In the genomic region with DNA sequence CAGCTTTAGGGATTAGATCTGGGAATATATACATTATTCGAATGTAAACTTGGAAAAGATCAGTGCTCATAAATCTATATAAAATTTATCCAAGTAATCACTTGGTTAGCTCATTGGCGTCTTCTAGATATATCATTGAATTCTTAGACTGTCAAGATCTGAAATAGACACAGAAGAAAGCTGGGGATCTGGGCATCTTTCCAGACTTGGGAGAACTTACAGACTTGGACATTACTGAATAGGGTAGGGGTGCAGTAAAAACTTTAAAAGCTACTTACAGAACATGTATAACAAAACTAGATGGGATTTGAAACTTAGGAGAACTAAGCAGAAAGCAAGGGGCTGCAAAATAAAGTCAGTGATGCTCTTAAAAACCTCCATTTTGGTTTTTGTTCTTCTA, we compare ENCODE assay signal across 24 mouse cellular contexts.
"Had no signal": no experiment of that assay in that cellular context is flagged by ENCODE, and none has a peak within 500 bp of the region (broad histone marks: within the 10 kb centered on the region; RNA-seq: fewer than 3 reads in every experiment).

No protein-coding gene starts in this region.

- ATAC-seq: inflammation-experienced regulatory T-cells, adult 6 months; intestine, embryonic 15.5 days; intestine, postnatal 0 days had no signal

- H3K4me2 ChIP-seq: heart, embryonic 11.5 days; heart, embryonic 13.5 days; heart, embryonic 15.5 days; hindbrain, embryonic 13.5 days; hindbrain, embryonic 15.5 days; intestine, embryonic 15.5 days; limb, embryonic 13.5 days; liver, embryonic 11.5 days had no signal

- H3K4me3 ChIP-seq: heart, adult 2 months; heart, embryonic 13.5 days; heart, embryonic 15.5 days; hindbrain, embryonic 13.5 days; hindbrain, embryonic 15.5 days; intestine, embryonic 15.5 days; layer of hippocampus, adult 2 months; left cerebral cortex, adult 2 months; limb, embryonic 13.5 days had no signal

- H3K36me3 ChIP-seq: heart, embryonic 13.5 days; heart, embryonic 15.5 days; hindbrain, embryonic 13.5 days; hindbrain, embryonic 15.5 days; intestine, embryonic 15.5 days; limb, embryonic 13.5 days had no signal

- DNase-seq: gastrocnemius, postnatal 14 days; gastrocnemius, postnatal 36 days; heart, adult 11 months; heart, adult 2 months; heart, postnatal 14 days; heart, postnatal 36 days; kidney, adult 18-20 months; kidney, adult 8-10 months; kidney, postnatal 10 days; kidney, postnatal 25 days; kidney, postnatal 4 days; liver had no signal

- H3K27me3 ChIP-seq: heart, embryonic 13.5 days; heart, embryonic 15.5 days; hindbrain, embryonic 13.5 days; hindbrain, embryonic 15.5 days; intestine, embryonic 15.5 days; limb, embryonic 13.5 days had no signal

- H3K9ac ChIP-seq: heart, embryonic 13.5 days; heart, embryonic 15.5 days; hindbrain, embryonic 13.5 days; hindbrain, embryonic 15.5 days; intestine, embryonic 15.5 days; limb, embryonic 13.5 days had no signal

- H3K4me1 ChIP-seq: heart, embryonic 13.5 days; heart, embryonic 15.5 days; hindbrain, embryonic 13.5 days; hindbrain, embryonic 15.5 days; intestine, embryonic 15.5 days; limb, embryonic 13.5 days had no signal

- H3K27ac ChIP-seq: heart, adult 2 months; heart, embryonic 13.5 days; heart, embryonic 15.5 days; hindbrain, embryonic 13.5 days; hindbrain, embryonic 15.5 days; intestine, embryonic 15.5 days; layer of hippocampus, adult 2 months; left cerebral cortex, adult 2 months; limb, embryonic 13.5 days had no signal

- H3K9me3 ChIP-seq: heart, embryonic 13.5 days; heart, embryonic 15.5 days; hindbrain, embryonic 13.5 days; hindbrain, embryonic 15.5 days; intestine, embryonic 15.5 days; limb, embryonic 13.5 days had no signal
